ENCODE assay signal across 7 mouse cellular contexts in the genomic region with DNA sequence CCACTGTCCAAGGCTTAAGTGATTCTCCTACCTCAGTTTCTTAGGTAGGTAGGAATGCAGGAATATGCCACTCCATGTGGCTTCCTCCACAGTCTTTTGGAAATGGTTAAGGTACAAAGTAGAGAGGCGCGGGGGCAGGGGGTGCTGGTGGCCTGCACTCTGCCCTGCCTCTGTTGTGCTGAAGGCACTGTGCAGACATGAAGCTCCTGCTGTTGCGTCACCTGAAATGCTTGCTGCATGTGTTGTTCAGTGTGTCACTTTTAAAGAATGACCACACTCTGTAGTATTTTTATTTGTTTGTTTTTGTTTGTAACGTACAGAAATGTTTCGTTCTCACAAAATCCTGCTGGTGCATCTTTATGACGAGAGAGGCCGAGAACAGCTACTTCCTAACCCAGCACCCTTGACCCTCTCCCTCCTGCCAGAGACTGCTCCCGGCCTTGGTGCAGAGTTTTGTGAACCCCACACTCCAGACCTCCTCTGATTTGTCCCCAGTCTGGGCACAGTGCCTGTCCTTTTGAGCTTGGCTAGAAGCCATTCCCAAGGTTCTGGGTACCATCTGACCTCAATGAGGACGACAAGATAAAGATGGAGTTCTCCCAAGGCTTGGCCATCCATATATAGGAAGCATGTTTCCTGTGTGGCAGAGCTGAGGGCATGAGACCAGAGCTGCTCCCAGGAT. TPM values are rescaled to one million over a fixed set of nuclear protein-coding genes. Genes with fewer than 3 reads are reported as not detected.
DNase-seq lines count a peak whose midpoint lies in the region.

No protein-coding gene starts in this region.

- peak; percentile 31 for DNase-seq in lung, postnatal 25 days (ENCODE audit: low spot score)
- no peak for DNase-seq in lung, postnatal 14 days
- DNase-seq in adrenal gland, postnatal 10 days, result peak; percentile 78
- peak; percentile 57 to 66 for DNase-seq in cerebellum, postnatal 10 days
- DNase-seq in kidney, postnatal 14 days, result peak; percentile 75
- no peak for DNase-seq in B cell, adult 2 months
- DNase-seq in yolk sac, embryonic 10.5 days (ENCODE audit: low spot score), result no peak

RNA-seq across cellular contexts. Expression of a gene that starts 35.2 kb away (rescaled TPM):
- total RNA-seq in adrenal gland, postnatal 10 days (2021), result 10 to 100 TPM; 29.4 to 39.2 TPM

RNA-seq across cellular contexts. Expression of a gene that starts 35.3 kb away (rescaled TPM):
- 10 to 100 TPM; 32.8 to 37.0 TPM for total RNA-seq in adrenal gland, postnatal 10 days (2021)

RNA-seq across cellular contexts. Expression of a gene that starts 43.0 kb away (rescaled TPM):
- 10 to 100 TPM; 61.5 to 62.8 TPM for total RNA-seq in adrenal gland, postnatal 10 days (2021)

RNA-seq across cellular contexts. Expression of a gene that starts 43.5 kb away (rescaled TPM):
- 100 to 1,000 TPM; 131 to 148 TPM for total RNA-seq in adrenal gland, postnatal 10 days (2021)

Comparison
In these comparisons a context has a peak if more than half of its experiments do, and no peak if none do; other contexts are left out.
1. DNase-seq: peak in lung, postnatal 25 days (single experiment), adrenal gland, postnatal 10 days (single experiment), cerebellum, postnatal 10 days (2 of 2) and kidney, postnatal 14 days (single experiment); none in lung, postnatal 14 days (single experiment), B cell, adult 2 months (0 of 2) and yolk sac, embryonic 10.5 days (single experiment).